Mouse (Mus musculus): ENCODE results near the gene BC049715. TPM values are rescaled to one million over a fixed set of nuclear protein-coding genes. Genes with fewer than 3 reads are reported as not detected.

The BC049715 gene
- polyA plus RNA-seq, 2 experiments, result 0.73 to 1.9 TPM

GRCm38 (mm10) chr6:136889554-136889953, 62.1 kb downstream of the BC049715 start:
- H3K4me3 ChIP-seq (replicated peaks; ENCODE audit: low read length), result no peak overlapping the region
- 90% methylated on average over 6 of the region's 6 CpGs for WGBS

More at GRCm38 (mm10) chr6:136889554-136889953, 62.1 kb downstream of the BC049715 start:
- TF ChIP-seq POLR2A (IDR thresholded peaks at IDR 0.05; ENCODE audit: borderline replicate concordance, extremely low read depth, insufficient read depth, insufficient read length), result no peak
- no peak overlapping the region for H3K27ac ChIP-seq (replicated peaks; ENCODE audit: low read depth, low read length)
- no peaks in the 10 kb centered on the region for H3K27me3 ChIP-seq (ENCODE audit: control insufficient read depth, insufficient read depth, low read length)
- no peaks in the 10 kb centered on the region for H3K9me3 ChIP-seq (ENCODE audit: control insufficient read depth, low read length)
- H3K4me1 ChIP-seq (ENCODE audit: control insufficient read depth, insufficient read depth, low read length), result peaks cover 13% of the 10 kb centered on the region
- no peak overlapping the region for H3K4me2 ChIP-seq (replicated peaks; ENCODE audit: low read depth, low read length, severe bottlenecking)
- no peak for DNase-seq (ENCODE audit: low spot score)
- H3K9ac ChIP-seq (ENCODE audit: low read depth, low read length, severe bottlenecking), result no peak overlapping the region
- no peaks in the 10 kb centered on the region for H3K36me3 ChIP-seq (ENCODE audit: control insufficient read depth, insufficient read depth, low read length)
- ATAC-seq (ENCODE audit: low FRiP score, low read depth), result no peak

Small RNA genes lying within 50 kb of the gene (microRNA-seq; reads per million reads assigned to microRNA genes)
- not detected for gene Gm44364

Other genes with a start within 250 kb of the BC049715 start
- 4.0 and 5.6 TPM in 2 replicates for gene Plbd1, start 165.7 kb upstream of the BC049715 start, polyA plus RNA-seq (2012; rRNA removed)
- gene Plbd1, start 165.7 kb upstream of the BC049715 start, polyA plus RNA-seq (2014; fragmentation: Nextera tagmentation; extraction: Ambion mirVana), result 14.3 and 19.8 TPM in 2 replicates
- 0.05 and 0.10 TPM in 2 replicates for gene Gucy2c, start 45.9 kb upstream of the BC049715 start, polyA plus RNA-seq (2012; rRNA removed)
- gene Gucy2c, start 45.9 kb upstream of the BC049715 start, polyA plus RNA-seq (2014; fragmentation: Nextera tagmentation; extraction: Ambion mirVana), result 0.06 and 0.08 TPM in 2 replicates
- 1.2 and 1.6 TPM in 2 replicates for gene Hist4h4, start 23.2 kb upstream of the BC049715 start, polyA plus RNA-seq (2012; rRNA removed)
- 1.1 TPM in 2 replicates for gene Hist4h4, start 23.2 kb upstream of the BC049715 start, polyA plus RNA-seq (2014; fragmentation: Nextera tagmentation; extraction: Ambion mirVana)
- 82.9 and 88.8 TPM in 2 replicates for gene H2afj, start 19.4 kb upstream of the BC049715 start, polyA plus RNA-seq (2012; rRNA removed)
- gene H2afj, start 19.4 kb upstream of the BC049715 start, polyA plus RNA-seq (2014; fragmentation: Nextera tagmentation; extraction: Ambion mirVana), result 105 and 114 TPM in 2 replicates
- 87.0 and 96.5 TPM in 2 replicates for gene Wbp11, start 607 bp downstream of the BC049715 start, polyA plus RNA-seq (2012; rRNA removed)
- gene Wbp11, start 607 bp downstream of the BC049715 start, polyA plus RNA-seq (2014; fragmentation: Nextera tagmentation; extraction: Ambion mirVana), result 100 and 110 TPM in 2 replicates
- 0.92 and 0.97 TPM in 2 replicates for gene Smco3, start 7.8 kb downstream of the BC049715 start, polyA plus RNA-seq (2012; rRNA removed)
- 1.4 and 2.0 TPM in 2 replicates for gene Smco3, start 7.8 kb downstream of the BC049715 start, polyA plus RNA-seq (2014; fragmentation: Nextera tagmentation; extraction: Ambion mirVana)
- gene Art4, start 30.1 kb downstream of the BC049715 start, polyA plus RNA-seq (2012; rRNA removed), result 2.2 and 3.1 TPM in 2 replicates
- 2.6 and 2.8 TPM in 2 replicates for gene Art4, start 30.1 kb downstream of the BC049715 start, polyA plus RNA-seq (2014; fragmentation: Nextera tagmentation; extraction: Ambion mirVana)
- gene Mgp, start 48.2 kb downstream of the BC049715 start, polyA plus RNA-seq (2012; rRNA removed), result 534 and 645 TPM in 2 replicates
- gene Mgp, start 48.2 kb downstream of the BC049715 start, polyA plus RNA-seq (2014; fragmentation: Nextera tagmentation; extraction: Ambion mirVana), result 338 and 360 TPM in 2 replicates
- 0.52 and 0.59 TPM in 2 replicates for gene Erp27, start 94.6 kb downstream of the BC049715 start, polyA plus RNA-seq (2012; rRNA removed)
- gene Erp27, start 94.6 kb downstream of the BC049715 start, polyA plus RNA-seq (2014; fragmentation: Nextera tagmentation; extraction: Ambion mirVana), result 0.55 and 0.69 TPM in 2 replicates
- gene Pde6h, start 96.2 kb downstream of the BC049715 start, polyA plus RNA-seq (2012; rRNA removed), result 0.12 and 0.20 TPM in 2 replicates
- gene Pde6h, start 96.2 kb downstream of the BC049715 start, polyA plus RNA-seq (2014; fragmentation: Nextera tagmentation; extraction: Ambion mirVana), result 0.23 TPM in 1 of 2 replicates, not detected in the other
- gene Arhgdib, start 114.3 kb downstream of the BC049715 start, polyA plus RNA-seq (2012; rRNA removed), result 104 TPM in 2 replicates
- gene Arhgdib, start 114.3 kb downstream of the BC049715 start, polyA plus RNA-seq (2014; fragmentation: Nextera tagmentation; extraction: Ambion mirVana), result 147 and 149 TPM in 2 replicates

All from limb, embryonic 14.5 days (tissue).